Mouse (Mus musculus) erythroblast, embryonic 14.5 days (primary cell): ENCODE results near the gene Farsb.

Experiments used
- GATA1 ChIP-seq: IDR thresholded peaks from 2 replicates; pipeline ENCODE4 v1.6.1; 2012; ENCODE audit warnings: low read length, inconsistent platforms, mixed read lengths
- TAL1 ChIP-seq: IDR thresholded peaks from 3 replicates; pipeline ENCODE4 v1.6.1; 2012; ENCODE audit warnings: low read length, inconsistent platforms, mixed read lengths

- no peak for TF ChIP-seq GATA1
- no peak for TF ChIP-seq TAL1
Observed at GRCm38 (mm10) chr1:78534428-78535150, 45.9 kb upstream of the Farsb start.
